Mouse (Mus musculus) forebrain, postnatal 0 days (tissue): ENCODE results near the gene Fabp3. TPM values are rescaled to one million over a fixed set of nuclear protein-coding genes. Genes with fewer than 3 reads are reported as not detected.

Experiments used
- ATAC-seq: fragments of 200-750 bp; cut with Nextera tagmentation; 2 replicates; pipeline ENCODE4 v1.8.0; 2017; ENCODE audit warnings: mild to moderate bottlenecking, moderate library complexity
- DNase-seq: peaks from one replicate; pipeline ENCODE4 v3.0.0-alpha.2; 2015
- H3K27ac ChIP-seq: fragments of 300-500 bp; sonication (generic); 2 replicates; pipeline ENCODE4 v1.5.1; 2014; ENCODE audit warnings: low read depth, mild to moderate bottlenecking, antibody characterized with exemption, low read length, moderate library complexity, mixed read lengths
- H3K27me3 ChIP-seq: fragments of 300-500 bp; sonication (generic); 2 replicates; pipeline ENCODE4 v1.6.1; 2014; ENCODE audit warnings: mild to moderate bottlenecking, low read length, mixed read lengths; ENCODE audit not compliant: insufficient read depth
- H3K36me3 ChIP-seq: fragments of 300-500 bp; sonication (generic); 2 replicates; pipeline ENCODE4 v1.6.1; 2014; ENCODE audit warnings: mild to moderate bottlenecking, moderate library complexity; ENCODE audit not compliant: insufficient read depth
- H3K4me1 ChIP-seq: fragments of 300-500 bp; sonication (generic); 2 replicates; pipeline ENCODE4 v1.6.1; 2014; ENCODE audit warnings: antibody characterized with exemption; ENCODE audit not compliant: insufficient read depth
- H3K4me2 ChIP-seq: fragments of 300-500 bp; sonication (generic); 2 replicates; pipeline ENCODE4 v1.6.1; 2014; ENCODE audit warnings: low read depth, mild to moderate bottlenecking, moderate library complexity
- H3K4me3 ChIP-seq: fragments of 300-500 bp; sonication (generic); 2 replicates; pipeline ENCODE4 v1.5.1; 2014; ENCODE audit warnings: low read depth, low read length, mixed read lengths
- H3K9ac ChIP-seq: fragments of 300-500 bp; sonication (generic); 2 replicates; pipeline ENCODE4 v1.6.1; 2014; ENCODE audit warnings: mild to moderate bottlenecking
- H3K9me3 ChIP-seq: fragments of 300-500 bp; sonication (generic); 2 replicates; pipeline ENCODE4 v1.6.1; 2016; ENCODE audit warnings: low read length
- CTCF ChIP-seq: sonication (generic); IDR thresholded peaks from 2 replicates; pipeline ENCODE4 v1.5.1; 2016; ENCODE audit warnings: antibody characterized with exemption, control low read depth, low read depth
- WGBS: fragments of 180-500 bp; shearing (Covaris S2); extraction: QIAGEN DNeasy Blood & Tissue Kit; methylation state at CpG from one replicate; pipeline ENCODE4 v1.1.7; 2014; 5-methylcytosine and 5-hydroxymethylcytosine counted together
- polyA plus RNA-seq: library from polyadenylated mRNA; unstranded; fragments of >200 nt; fragmentation: Nextera tagmentation; extraction: Ambion mirVana; gene quantifications from 2 replicates; pipeline ENCODE4 v1.2.1, GENCODE M21; 2015
- total RNA-seq: library from RNA; depleted of rRNA; stranded (reverse); fragments of >200 nt; gene quantifications from 2 replicates; pipeline ENCODE4 v1.2.3, GENCODE M21; 2014

Fabp3 gene
- total and polyA plus RNA-seq, 2 experiments from 2014 or later, result 129 to 318 TPM

DNA sequence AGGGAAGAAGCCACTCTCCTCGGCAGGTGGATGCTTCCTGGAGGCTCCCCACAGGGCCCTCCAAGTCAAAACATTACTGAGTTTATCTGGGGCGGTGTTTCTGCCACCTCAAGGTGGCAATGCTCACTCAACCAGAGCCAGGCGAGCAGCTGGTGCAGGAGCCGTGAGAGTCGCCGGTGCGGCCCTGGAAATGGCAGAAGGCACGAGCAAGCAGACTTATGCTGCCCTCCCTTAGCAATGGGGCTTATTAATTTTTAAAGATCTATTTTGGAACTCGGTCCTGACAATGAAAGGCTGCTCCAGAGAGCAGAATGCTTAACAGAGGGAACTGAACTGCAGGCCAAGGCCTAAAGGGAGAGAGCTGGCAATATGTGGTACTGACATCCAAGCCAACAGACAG, 19.0 kb downstream of the Fabp3 start:
- DNase-seq (no peak), ATAC-seq (no peak)
- Histone ChIP-seq H3K27ac (no peak overlapping the region), H3K9ac (no peak overlapping the region), H3K4me3 (no peak overlapping the region), H3K27me3 (no peaks in the 10 kb centered on the region), H3K9me3 (no peaks in the 10 kb centered on the region), H3K36me3 (peaks cover 59% of the 10 kb centered on the region), H3K4me2 (no peak overlapping the region), H3K4me1 (no peaks in the 10 kb centered on the region)
- WGBS, result 77% methylated on average over 9 of the region's 9 CpGs
- TF ChIP-seq CTCF, result no peak

- TF ChIP-seq CTCF, result no peak
- no peak overlapping the region for H3K27ac ChIP-seq
- no peak overlapping the region for H3K9ac ChIP-seq
- H3K4me1 ChIP-seq, result no peaks in the 10 kb centered on the region
- 93% methylated on average over 5 of the region's 5 CpGs for WGBS
- ATAC-seq, result no peak
- H3K36me3 ChIP-seq, result peaks cover 48% of the 10 kb centered on the region
- no peak overlapping the region for H3K4me2 ChIP-seq
- H3K27me3 ChIP-seq, result no peaks in the 10 kb centered on the region
- H3K4me3 ChIP-seq, result no peak overlapping the region
- H3K9me3 ChIP-seq, result no peaks in the 10 kb centered on the region
- DNase-seq, result no peak
These were observed 27.5 kb downstream of the Fabp3 start for GRCm38 (mm10) chr4:130335867-130336266.

GRCm38 (mm10) chr4:130341691-130342090, 33.3 kb downstream of the Fabp3 start:
- peak; percentile 71 for DNase-seq
- Histone ChIP-seq H3K4me2 (no peak overlapping the region), H3K9ac (no peak overlapping the region), H3K27me3 (no peaks in the 10 kb centered on the region), H3K4me1 (no peaks in the 10 kb centered on the region), H3K4me3 (no peak overlapping the region), H3K27ac (no peak overlapping the region), H3K36me3 (peaks cover 33% of the 10 kb centered on the region), H3K9me3 (no peaks in the 10 kb centered on the region)
- ATAC-seq, result 0 out of 2 replicates have a peak, but pooled peaks have one; percentile 42
- peak; percentile 85 for TF ChIP-seq CTCF
- 25% methylated on average over 4 of the region's 4 CpGs for WGBS

GRCm38 (mm10) chr4:130349666-130350065, 41.3 kb downstream of the Fabp3 start:
- H3K9me3 ChIP-seq, result no peaks in the 10 kb centered on the region
- no peak overlapping the region for H3K4me2 ChIP-seq
- no peak overlapping the region for H3K27ac ChIP-seq
- ATAC-seq, result no peak
- TF ChIP-seq CTCF, result peak; percentile 53
- peaks cover 63% of the 10 kb centered on the region for H3K36me3 ChIP-seq
- no peak for DNase-seq
- H3K27me3 ChIP-seq, result no peaks in the 10 kb centered on the region
- no peak overlapping the region for H3K9ac ChIP-seq
- WGBS, result 95% methylated on average over 6 of the region's 6 CpGs
- H3K4me1 ChIP-seq, result no peaks in the 10 kb centered on the region
- no peak overlapping the region for H3K4me3 ChIP-seq

DNA sequence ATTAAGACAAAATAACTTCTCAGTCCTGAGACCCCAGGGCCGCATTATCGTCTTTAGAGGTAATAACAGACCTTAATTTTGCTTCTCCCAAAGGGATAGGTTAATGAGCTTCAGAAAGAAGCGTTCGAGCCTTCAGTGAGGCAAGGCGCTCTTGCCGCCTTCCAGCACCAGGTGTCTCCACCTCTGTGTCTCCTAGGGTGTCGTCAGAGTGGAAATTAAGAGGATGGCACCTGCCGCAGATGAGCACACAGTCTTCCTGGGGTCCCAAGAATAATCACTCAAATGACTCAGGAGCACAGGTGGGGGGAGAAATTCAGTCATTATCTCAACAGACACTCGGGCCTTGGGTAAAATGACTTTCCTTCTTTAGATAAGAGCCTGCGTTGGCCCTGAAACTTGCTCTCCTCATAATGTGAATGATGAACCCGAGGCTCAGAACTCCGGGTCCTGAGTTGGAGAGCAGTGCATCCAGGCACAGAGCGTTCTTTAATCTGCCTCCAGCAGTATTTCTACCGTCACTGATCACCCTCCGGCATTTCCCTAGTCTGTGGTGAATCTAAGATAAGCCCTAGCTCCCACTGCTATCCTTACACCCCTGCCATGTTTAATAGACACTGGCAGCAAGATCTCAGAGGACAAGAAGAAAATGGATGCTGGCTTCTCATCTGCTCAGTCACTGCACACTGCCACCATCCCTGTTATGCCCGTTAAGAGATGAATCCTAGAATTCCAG, 42.5 kb downstream of the Fabp3 start:
- Histone ChIP-seq H3K9ac (no peak overlapping the region), H3K9me3 (no peaks in the 10 kb centered on the region), H3K4me3 (no peak overlapping the region), H3K4me2 (no peak overlapping the region), H3K36me3 (peaks cover 62% of the 10 kb centered on the region), H3K27me3 (no peaks in the 10 kb centered on the region), H3K4me1 (no peaks in the 10 kb centered on the region), H3K27ac (no peak overlapping the region)
- TF ChIP-seq CTCF, result peak; percentile 45
- DNase-seq (no peak), ATAC-seq (no peak)
- 88% methylated on average over 16 of the region's 16 CpGs for WGBS

- DNase-seq (no peak), ATAC-seq (no peak)
- 95% methylated on average over 7 of the region's 7 CpGs for WGBS
- H3K4me3 ChIP-seq, result no peak overlapping the region
- H3K9ac ChIP-seq, result no peak overlapping the region
- no peaks in the 10 kb centered on the region for H3K27me3 ChIP-seq
- peaks cover 56% of the 10 kb centered on the region for H3K36me3 ChIP-seq
- H3K4me2 ChIP-seq, result no peak overlapping the region
- H3K27ac ChIP-seq, result no peak overlapping the region
- H3K9me3 ChIP-seq, result no peaks in the 10 kb centered on the region
- TF ChIP-seq CTCF, result no peak
- no peaks in the 10 kb centered on the region for H3K4me1 ChIP-seq
These were observed 44.2 kb downstream of the Fabp3 start for GRCm38 (mm10) chr4:130352588-130352987.

- no peak overlapping the region for H3K4me3 ChIP-seq
- DNase-seq, result no peak
- TF ChIP-seq CTCF, result no peak
- H3K9ac ChIP-seq, result no peak overlapping the region
- no peaks in the 10 kb centered on the region for H3K9me3 ChIP-seq
- H3K27me3 ChIP-seq, result no peaks in the 10 kb centered on the region
- no peak overlapping the region for H3K27ac ChIP-seq
- ATAC-seq, result no peak
- H3K4me1 ChIP-seq, result peaks cover 12% of the 10 kb centered on the region; the same call in 1 of the 2 replicates
- peaks cover 16% of the 10 kb centered on the region for H3K36me3 ChIP-seq
- H3K4me2 ChIP-seq, result no peak overlapping the region
These were observed 49.6 kb downstream of the Fabp3 start for GRCm38 (mm10) chr4:130357946-130358345.
